Mouse (Mus musculus) spleen, postnatal 10 days (tissue): ENCODE measurements around the gene Rgs17.
"Not testable (repeated sequence)": the region's sequence is repeated elsewhere in the genome, so short reads cannot be mapped to it uniquely, and the experiment has no call there.

Experiments
- DNase-seq, 2 experiments: peaks; one replicate each; pipeline ENCODE4 v3.0.0; 2021 to 2022; ENCODE audit warnings: low spot score in 2 of 2

The Rgs17 gene

GRCm38 (mm10) chr10:5922294-5922828, at the start of gene Rgs17:
Gene Rgs17, minus strand, starts transcription at chr10:5922400.
- DNase-seq, result no peak

GRCm38 (mm10) chr10:5967655-5968054, 45.5 kb upstream of the Rgs17 start:
- no peak for DNase-seq

- DNase-seq, result not testable (repeated sequence)
Observed at GRCm38 (mm10) chr10:5953787-5954186, 31.6 kb upstream of the Rgs17 start.

- no peak for DNase-seq
Observed at GRCm38 (mm10) chr10:5924261-5924660, 2.1 kb upstream of the Rgs17 start.

- no peak for DNase-seq
Observed at GRCm38 (mm10) chr10:5923096-5923495, 896 bp upstream of the Rgs17 start.

- no peak for DNase-seq
Observed at GRCm38 (mm10) chr10:5921771-5922170, 429 bp downstream of the Rgs17 start.

- no peak for DNase-seq
Observed at GRCm38 (mm10) chr10:5921031-5921551, 1.1 kb downstream of the Rgs17 start.

- DNase-seq, result no peak
Observed at GRCm38 (mm10) chr10:5904399-5904798, 17.8 kb downstream of the Rgs17 start.

- no peak for DNase-seq
Observed at GRCm38 (mm10) chr10:5901777-5902176, 20.4 kb downstream of the Rgs17 start.

- DNase-seq, result no peak
Observed at GRCm38 (mm10) chr10:5900731-5901130, 21.5 kb downstream of the Rgs17 start.

- no peak for DNase-seq
Observed at GRCm38 (mm10) chr10:5877106-5877505, 45.1 kb downstream of the Rgs17 start.

GRCm38 (mm10) chr10:5871081-5871480, 51.1 kb downstream of the Rgs17 start:
- no peak for DNase-seq

- DNase-seq, result no peak
Observed at GRCm38 (mm10) chr10:5867981-5868552, 54.1 kb downstream of the Rgs17 start.

GRCm38 (mm10) chr10:5865996-5866395, 56.2 kb downstream of the Rgs17 start:
- no peak for DNase-seq

GRCm38 (mm10) chr10:5862669-5863068, 59.5 kb downstream of the Rgs17 start:
- DNase-seq, result no peak

- no peak for DNase-seq
Observed at GRCm38 (mm10) chr10:5860849-5861248, 61.4 kb downstream of the Rgs17 start.

GRCm38 (mm10) chr10:5859729-5860128, 62.5 kb downstream of the Rgs17 start:
- peak; percentile 18 to 67 for DNase-seq

- no peak for DNase-seq
Observed at GRCm38 (mm10) chr10:5857996-5858549, 64.1 kb downstream of the Rgs17 start.

GRCm38 (mm10) chr10:5853290-5853868, 68.8 kb downstream of the Rgs17 start:
- no peak for DNase-seq

GRCm38 (mm10) chr10:5846939-5847338, 75.3 kb downstream of the Rgs17 start:
- no peak for DNase-seq

- peak; percentile 44 to 77 for DNase-seq
Observed at GRCm38 (mm10) chr10:5841369-5841768, 80.8 kb downstream of the Rgs17 start.

GRCm38 (mm10) chr10:5826336-5827025, 95.7 kb downstream of the Rgs17 start:
- no peak for DNase-seq
